Mouse (Mus musculus): ENCODE results near the gene Adam30. TPM values are rescaled to one million over a fixed set of nuclear protein-coding genes. Genes with fewer than 3 reads are reported as not detected.

Adam30 gene
- polyA plus RNA-seq, 1 experiment = not detected

- TF ChIP-seq FLI1 (IDR thresholded peaks at IDR 0.05; ENCODE audit: low read length) = no peak
- Histone ChIP-seq H3K4me3 (replicated peaks) (no peak overlapping the region), H3K36me3 (replicated peaks; ENCODE audit: low read length) (no peaks in the 10 kb centered on the region), H3K4me1 (peaks cover 5% of the 10 kb centered on the region; the same call in 1 of the 2 replicates), H3K9me3 (no peaks in the 10 kb centered on the region), H3K27me3 (replicated peaks) (peaks cover 15% of the 10 kb centered on the region)
These were observed 51.1 kb downstream of the Adam30 start for GRCm38 (mm10) chr3:98211301-98212081.

Other genes starting within 250 kb of the Adam30 start
- gene Notch2, start 147.1 kb upstream of the Adam30 start, polyA plus RNA-seq (2012; ENCODE audit: insufficient read depth, low replicate concordance) = 0.45 and 1.9 TPM in 2 replicates
- not detected in 2 replicates for gene Reg4, start 61.5 kb downstream of the Adam30 start, polyA plus RNA-seq (2012; ENCODE audit: insufficient read depth, low replicate concordance)
- gene Hmgcs2, start 119.8 kb downstream of the Adam30 start, polyA plus RNA-seq (2012; ENCODE audit: insufficient read depth, low replicate concordance) = not detected in 2 replicates
- gene Phgdh, start 179.4 kb downstream of the Adam30 start, polyA plus RNA-seq (2012; ENCODE audit: insufficient read depth, low replicate concordance) = 70.7 and 71.0 TPM in 2 replicates
- gene Zfp697, start 221.8 kb downstream of the Adam30 start, polyA plus RNA-seq (2012; ENCODE audit: insufficient read depth, low replicate concordance) = not detected in 2 replicates

Measured in megakaryocyte, embryonic 14.5 days (primary cell).